Mouse (Mus musculus): ENCODE results near the gene Traf2. TPM values are rescaled to one million over a fixed set of nuclear protein-coding genes. Genes with fewer than 3 reads are reported as not detected.

Traf2 gene
- total RNA-seq, 1 experiment = 9.1 TPM

GRCm38 (mm10) chr2:25579737-25580460, 33.2 kb upstream of the Traf2 start:
- H3K4me3 ChIP-seq (ENCODE audit: insufficient read depth in 1 of 2, low read depth in 1 of 2, low read length in 2 of 2, poor library complexity in 1 of 2, severe bottlenecking in 1 of 2) = peak overlapping the region; percentile 25 to 43
- in situ Hi-C loops (cut with MboI; ENCODE audit: low sequenced_read_pairs in 2 of 2, unreplicated experiment in 2 of 2) = no loop called here
- no peaks in the 10 kb centered on the region for H3K9me3 ChIP-seq (ENCODE audit: control insufficient read depth, insufficient read depth, low read depth, low read length)
- H3K27ac ChIP-seq (ENCODE audit: insufficient read depth, low read depth, low read length, poor library complexity, severe bottlenecking) = no peak overlapping the region
- TF ChIP-seq HCFC1 (IDR thresholded peaks at IDR 0.05; ENCODE audit: borderline replicate concordance, insufficient read depth, low read length) (no peak), ZC3H11A (IDR thresholded peaks at IDR 0.05; ENCODE audit: borderline replicate concordance, low read depth, low read length) (0 out of 2 replicates have a peak, but pooled peaks have one; percentile 9)
- peaks cover 7% of the 10 kb centered on the region; the same call in 1 of the 2 replicates for H3K36me3 ChIP-seq (ENCODE audit: control insufficient read depth, insufficient read depth, low read length, poor library complexity, severe bottlenecking)
- H3K4me1 ChIP-seq (ENCODE audit: control insufficient read depth in 2 of 2, insufficient read depth in 2 of 2, low read length in 2 of 2, poor library complexity in 1 of 2) = peaks cover 0 to 37% of the 10 kb centered on the region in 2 experiments; a peak in 2 of 4 replicates
- DNase-seq (ENCODE audit: low read depth, low spot score) = peak; percentile 78
- peak overlapping the region; percentile 28; the same call in 1 of the 2 replicates for H3K9ac ChIP-seq (ENCODE audit: insufficient read depth, low read depth, low read length, poor library complexity, severe bottlenecking)

GRCm38 (mm10) chr2:25578796-25579736, 32.3 kb upstream of the Traf2 start:
- no peak for TF ChIP-seq ZNF384 (IDR thresholded peaks at IDR 0.05; ENCODE audit: low read depth, low read length)
- no peak for TF ChIP-seq MAFK (IDR thresholded peaks at IDR 0.05; ENCODE audit: insufficient read depth, low read depth, low read length)
- no peak for TF ChIP-seq HCFC1 (IDR thresholded peaks at IDR 0.05; ENCODE audit: borderline replicate concordance, insufficient read depth, low read length)
- Histone ChIP-seq H3K27ac (ENCODE audit: insufficient read depth, low read depth, low read length, poor library complexity, severe bottlenecking) (no peak overlapping the region), H3K9ac (ENCODE audit: insufficient read depth, low read depth, low read length, poor library complexity, severe bottlenecking) (0 out of 2 replicates have a peak overlapping the region, but pooled peaks have one; percentile 28), H3K4me1 (ENCODE audit: control insufficient read depth in 2 of 2, insufficient read depth in 2 of 2, low read length in 2 of 2, poor library complexity in 1 of 2) (peaks cover 0 to 39% of the 10 kb centered on the region in 2 experiments; a peak in 2 of 4 replicates), H3K4me3 (ENCODE audit: insufficient read depth in 1 of 2, low read depth in 1 of 2, low read length in 2 of 2, poor library complexity in 1 of 2, severe bottlenecking in 1 of 2) (peak overlapping the region; percentile 25 to 43; a peak in 3 of 4 replicates), H3K9me3 (ENCODE audit: control insufficient read depth, insufficient read depth, low read depth, low read length) (no peaks in the 10 kb centered on the region), H3K36me3 (ENCODE audit: control insufficient read depth, insufficient read depth, low read length, poor library complexity, severe bottlenecking) (peaks cover 7% of the 10 kb centered on the region; the same call in 1 of the 2 replicates)
- in situ Hi-C loops (cut with MboI; ENCODE audit: low sequenced_read_pairs in 2 of 2, unreplicated experiment in 2 of 2) = no loop called here
- DNase-seq (ENCODE audit: low read depth, low spot score) = no peak

GRCm38 (mm10) chr2:25577951-25578795, 31.4 kb upstream of the Traf2 start:
- in situ Hi-C loops (cut with MboI; ENCODE audit: low sequenced_read_pairs in 2 of 2, unreplicated experiment in 2 of 2) = no loop called here
- DNase-seq (ENCODE audit: low read depth, low spot score) = no peak
- Histone ChIP-seq H3K4me1 (ENCODE audit: control insufficient read depth in 2 of 2, insufficient read depth in 2 of 2, low read length in 2 of 2, poor library complexity in 1 of 2) (peaks cover 0 to 36% of the 10 kb centered on the region in 2 experiments; a peak in 2 of 4 replicates), H3K9me3 (ENCODE audit: control insufficient read depth, insufficient read depth, low read depth, low read length) (no peaks in the 10 kb centered on the region), H3K27ac (ENCODE audit: insufficient read depth, low read depth, low read length, poor library complexity, severe bottlenecking) (no peak overlapping the region), H3K9ac (ENCODE audit: insufficient read depth, low read depth, low read length, poor library complexity, severe bottlenecking) (peak overlapping the region; percentile 13; the same call in 1 of the 2 replicates), H3K36me3 (ENCODE audit: control insufficient read depth, insufficient read depth, low read length, poor library complexity, severe bottlenecking) (peaks cover 3% of the 10 kb centered on the region; the same call in 1 of the 2 replicates), H3K4me3 (ENCODE audit: insufficient read depth in 1 of 2, low read depth in 1 of 2, low read length in 2 of 2, poor library complexity in 1 of 2, severe bottlenecking in 1 of 2) (peak overlapping the region; percentile 22 to 34; a peak in 2 of 4 replicates)
- TF ChIP-seq ZC3H11A (IDR thresholded peaks at IDR 0.05; ENCODE audit: borderline replicate concordance, low read depth, low read length) (no peak), CHD2 (IDR thresholded peaks at IDR 0.05; ENCODE audit: low read depth, low read length) (no peak), MAFK (IDR thresholded peaks at IDR 0.05; ENCODE audit: insufficient read depth, low read depth, low read length) (no peak), ZNF384 (IDR thresholded peaks at IDR 0.05; ENCODE audit: low read depth, low read length) (no peak), HCFC1 (IDR thresholded peaks at IDR 0.05; ENCODE audit: borderline replicate concordance, insufficient read depth, low read length) (no peak)
